Mouse (Mus musculus): ENCODE results near the gene Eif3d. TPM values are rescaled to one million over a fixed set of nuclear protein-coding genes. Genes with fewer than 3 reads are reported as not detected.
"Not testable (repeated sequence)": the region's sequence is repeated elsewhere in the genome, so short reads cannot be mapped to it uniquely, and the experiment has no call there.

Eif3d gene
- 100 to 1,000 TPM; 214 to 215 TPM for total RNA-seq (2021)
- long read RNA-seq, experiment 1, transcript Eif3d-201 (15 exons, 1,899 nt) = major isoform, 130 of 164 reads
- long read RNA-seq, experiment 1, partial matches to known transcripts = 16 of 164 reads
- long read RNA-seq, experiment 1, other reads (novel, unspliced or antisense) = 18 of 164 reads
- long read RNA-seq, experiment 2, transcript Eif3d-201 (15 exons, 1,899 nt) = major isoform, 286 of 342 reads
- long read RNA-seq, experiment 2, partial matches to known transcripts = 20 of 342 reads
- long read RNA-seq, experiment 2, other reads (novel, unspliced or antisense) = 36 of 342 reads

GRCm38 (mm10) chr15:77970470-77971292, at the start of gene Eif3d:
TSS of gene Eif3d (minus strand) at chr15:77970813.
- peak; percentile 86 to 91 for DNase-seq (ENCODE audit: low spot score in 2 of 2)

- DNase-seq (ENCODE audit: low spot score in 2 of 2) = no peak
Observed at GRCm38 (mm10) chr15:78014046-78014445, 43.4 kb upstream of the Eif3d start.

- not testable (repeated sequence) for DNase-seq (ENCODE audit: low spot score in 2 of 2)
Observed at GRCm38 (mm10) chr15:78008206-78008605, 37.6 kb upstream of the Eif3d start.

GRCm38 (mm10) chr15:78003929-78004328, 33.3 kb upstream of the Eif3d start:
- DNase-seq (ENCODE audit: low spot score in 2 of 2) = no peak

- DNase-seq (ENCODE audit: low spot score in 2 of 2) = no peak
Observed at GRCm38 (mm10) chr15:78001400-78001799, 30.8 kb upstream of the Eif3d start.

GRCm38 (mm10) chr15:77988541-77988940, 17.9 kb upstream of the Eif3d start:
- no peak for DNase-seq (ENCODE audit: low spot score in 2 of 2)

GRCm38 (mm10) chr15:77983391-77983790, 12.8 kb upstream of the Eif3d start:
- no peak for DNase-seq (ENCODE audit: low spot score in 2 of 2)

GRCm38 (mm10) chr15:77982195-77982939, 11.8 kb upstream of the Eif3d start:
- peak; percentile 54 to 67 for DNase-seq (ENCODE audit: low spot score in 2 of 2)

GRCm38 (mm10) chr15:77981181-77981680, 10.6 kb upstream of the Eif3d start:
- DNase-seq (ENCODE audit: low spot score in 2 of 2) = peak in 1 of 2 experiments; percentile 47

GRCm38 (mm10) chr15:77979427-77979865, 8.8 kb upstream of the Eif3d start:
- DNase-seq (ENCODE audit: low spot score in 2 of 2) = no peak

- no peak for DNase-seq (ENCODE audit: low spot score in 2 of 2)
Observed at GRCm38 (mm10) chr15:77977663-77978062, 7.0 kb upstream of the Eif3d start.

GRCm38 (mm10) chr15:77974165-77974841, 3.7 kb upstream of the Eif3d start:
- no peak for DNase-seq (ENCODE audit: low spot score in 2 of 2)

- DNase-seq (ENCODE audit: low spot score in 2 of 2) = no peak
Observed at GRCm38 (mm10) chr15:77969940-77970469, 608 bp downstream of the Eif3d start.

GRCm38 (mm10) chr15:77965117-77965528, 5.5 kb downstream of the Eif3d start:
- no peak for DNase-seq (ENCODE audit: low spot score in 2 of 2)

GRCm38 (mm10) chr15:77962447-77962846, 8.2 kb downstream of the Eif3d start:
- no peak for DNase-seq (ENCODE audit: low spot score in 2 of 2)

GRCm38 (mm10) chr15:77960693-77961092, 9.9 kb downstream of the Eif3d start:
- DNase-seq (ENCODE audit: low spot score in 2 of 2) = no peak

- DNase-seq (ENCODE audit: low spot score in 2 of 2) = no peak
Observed at GRCm38 (mm10) chr15:77958071-77958470, 12.5 kb downstream of the Eif3d start.

GRCm38 (mm10) chr15:77957625-77958024, 13.0 kb downstream of the Eif3d start:
- no peak for DNase-seq (ENCODE audit: low spot score in 2 of 2)

- peak; percentile 70 to 72 for DNase-seq (ENCODE audit: low spot score in 2 of 2)
Observed at GRCm38 (mm10) chr15:77956404-77956901, 14.2 kb downstream of the Eif3d start, which contains the start of gene Foxred2. TSS of gene Foxred2 (minus strand) at chr15:77956722.
